Mouse (Mus musculus) cerebellum, adult 2 months (tissue): ENCODE results near the gene Adra1d.

Source experiments
- CTCF ChIP-seq: fragments of 200-500 bp; IDR thresholded peaks from 2 replicates; pipeline ENCODE4 v1.5.1; 2011; ENCODE audit warnings: low read depth, mild to moderate bottlenecking, control low read depth, low read length, moderate library complexity, borderline replicate concordance; ENCODE audit not compliant: insufficient read depth
- POLR2A ChIP-seq: fragments of 200-500 bp; IDR thresholded peaks from 2 replicates; pipeline ENCODE4 v1.6.1; 2011; ENCODE audit warnings: low read length, control low read depth, borderline replicate concordance; ENCODE audit not compliant: insufficient read depth

DNA sequence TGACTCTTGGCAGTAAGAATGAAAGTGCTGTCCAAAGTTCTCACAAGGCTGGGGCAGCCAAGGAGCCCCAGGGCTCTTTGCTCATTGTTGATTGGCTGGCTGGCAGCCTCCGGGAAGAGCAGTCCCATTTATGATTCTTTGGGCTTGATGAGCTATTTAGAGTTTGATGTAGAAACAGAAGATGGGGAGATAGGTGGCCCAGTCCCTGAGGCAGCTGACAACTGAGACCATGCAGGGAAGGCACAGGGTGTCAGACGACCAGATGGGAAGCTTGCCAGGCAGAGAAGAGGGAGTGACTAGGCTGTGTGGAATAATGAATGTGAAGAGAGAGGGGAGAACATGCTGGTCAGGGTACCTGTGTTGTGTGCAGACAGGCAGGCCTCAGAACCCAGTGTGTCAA is 48.6 kb downstream of the Adra1d start:
- TF ChIP-seq CTCF (no peak), POLR2A (no peak)
